Comparison of ENCODE assay signal across 11 mouse cellular contexts in genomic region chr1:106702471-106703175, GRCm38 (mm10). TPM values are rescaled to one million over a fixed set of nuclear protein-coding genes. Genes with fewer than 3 reads are reported as not detected.
DNase-seq lines count a peak whose midpoint lies in the region; ATAC-seq lines count a peak whose summit lies in the region.
"Had no signal": no experiment of that assay in that cellular context is flagged by ENCODE, and none has a peak within 500 bp of the region (broad histone marks: within the 10 kb centered on the region; RNA-seq: fewer than 3 reads in every experiment).

No protein-coding gene starts in this region.

- no peaks in the 10 kb centered on the region for H3K36me3 ChIP-seq in kidney, embryonic 15.5 days
- H3K36me3 ChIP-seq: limb, embryonic 10.5 days had no signal

- DNase-seq in cerebellum, adult 9-11 months: peak; percentile 21
- no peak for DNase-seq in cerebellum, adult 18-20 months
- DNase-seq in kidney, adult 9 months: peak; percentile 81
- peak; percentile 90 for DNase-seq in Muller cell, postnatal 12 days (ENCODE audit: inconsistent ontology term)
- no peak for DNase-seq in thymus, postnatal 14 days
- DNase-seq in spleen, postnatal 10 days (ENCODE audit: low spot score in 2 of 2): no peak
- DNase-seq: heart, adult 18-20 months had no signal

- H3K4me3 ChIP-seq in kidney, embryonic 15.5 days (replicated peaks): no peak overlapping the region
- H3K4me3 ChIP-seq: limb, embryonic 10.5 days; megakaryocyte, embryonic 14.5 days had no signal

- peaks cover 10% of the 10 kb centered on the region; the same call in 1 of the 2 replicates for H3K4me1 ChIP-seq in kidney, embryonic 15.5 days
- H3K4me1 ChIP-seq: limb, embryonic 10.5 days had no signal

- H3K27me3 ChIP-seq in kidney, embryonic 15.5 days: no peaks in the 10 kb centered on the region
- H3K27me3 ChIP-seq: megakaryocyte, embryonic 14.5 days had no signal

- no peak overlapping the region for H3K4me2 ChIP-seq in kidney, embryonic 15.5 days

- WGBS in kidney, embryonic 15.5 days: 75% methylated on average over 4 of the region's 4 CpGs

- no peaks in the 10 kb centered on the region for H3K9me3 ChIP-seq in kidney, embryonic 15.5 days (replicated peaks)
- H3K9me3 ChIP-seq: limb, embryonic 10.5 days; megakaryocyte, embryonic 14.5 days had no signal

- no peak for ATAC-seq in kidney, embryonic 15.5 days (replicated peaks; ENCODE audit: low FRiP score)
- peak; percentile 53; the same call in 1 of the 2 replicates for ATAC-seq in megakaryocyte, adult 5-6 weeks (ENCODE audit: poor library complexity, severe bottlenecking)

- H3K27ac ChIP-seq in kidney, embryonic 15.5 days: no peak overlapping the region
- H3K27ac ChIP-seq: limb, embryonic 10.5 days had no signal

- H3K9ac ChIP-seq in kidney, embryonic 15.5 days: no peak overlapping the region

RNA-seq across cellular contexts. Expression of gene Bcl2, which starts 11.5 kb away (rescaled TPM):
- 26.4 and 26.7 TPM in 2 replicates for polyA plus RNA-seq in kidney, embryonic 15.5 days (2015; fragmentation: Nextera tagmentation; extraction: Ambion mirVana)
- total RNA-seq in megakaryocyte, adult 5-6 weeks (2015): 7.1 and 8.0 TPM in 2 replicates
- 7.8 and 11.9 TPM in 2 replicates for total RNA-seq in megakaryocyte, adult 5-6 weeks (2017)

RNA-seq across cellular contexts. Expression of gene Kdsr, which starts 56.9 kb away (rescaled TPM):
- 11.3 and 13.4 TPM in 2 replicates for polyA plus RNA-seq in kidney, embryonic 15.5 days (2015; fragmentation: Nextera tagmentation; extraction: Ambion mirVana)
- 6.5 and 7.1 TPM in 2 replicates for total RNA-seq in megakaryocyte, adult 5-6 weeks (2015)
- 13.7 and 17.8 TPM in 2 replicates for total RNA-seq in megakaryocyte, adult 5-6 weeks (2017)

Comparison
In these comparisons a context has a peak if more than half of its experiments do, and no peak if none do; other contexts are left out.
1. DNase-seq: peak in cerebellum, adult 9-11 months (single experiment), kidney, adult 9 months (single experiment) and Muller cell, postnatal 12 days (single experiment); none in cerebellum, adult 18-20 months (0 of 2), thymus, postnatal 14 days (single experiment) and spleen, postnatal 10 days (0 of 2).